Mouse (Mus musculus): ENCODE measurements at regions not wholly inside any gene's neighbourhood (a gene's known extent, or its start where the extent isn't known, plus 50 kb on each side); places are given as distances from the start of the nearest gene placed in this dataset.
"Not testable (repeated sequence)": the region's sequence is repeated elsewhere in the genome, so short reads cannot be mapped to it uniquely, and the experiment has no call there.

- TF ChIP-seq CTCF (IDR thresholded peaks at IDR 0.05; ENCODE audit: low read depth); EP300 (optimal IDR thresholded peaks at IDR 0.05): not testable (repeated sequence)
Observed at GRCm38 (mm10) chr6:12835079-12835478, 85.9 kb upstream of the Thsd7a start.
